Mouse (Mus musculus) E14TG2a.4 (cell line): ENCODE measurements around the gene Trpm7.

Source experiments
- CTCF ChIP-seq: conservative IDR thresholded peaks from 2 replicates; pipeline ENCODE4 v1.5.1; 2014; ENCODE audit warnings: low read length
- NANOG ChIP-seq: IDR thresholded peaks from 2 replicates; pipeline ENCODE4 v1.6.1; 2014; ENCODE audit warnings: borderline replicate concordance, low read length, mixed read lengths
- POU5F1 ChIP-seq: IDR thresholded peaks from 2 replicates; pipeline ENCODE4 v1.6.1; 2014; ENCODE audit warnings: low read length, borderline replicate concordance

- no peak for TF ChIP-seq POU5F1
- TF ChIP-seq CTCF = no peak
- TF ChIP-seq NANOG = no peak
Observed at GRCm38 (mm10) chr2:126755664-126756063, 120.4 kb downstream of the Trpm7 start.
